Mouse (Mus musculus) activated CD4-positive, CD25-positive, alpha-beta regulatory T cell, adult 4 months (primary cell): Measurements from ENCODE around the gene Arpc2. TPM values are rescaled to one million over a fixed set of nuclear protein-coding genes. Genes with fewer than 3 reads are reported as not detected.

Experiments used
- ATAC-seq: one replicate; pipeline ENCODE4 v1.8.0; 2017
- polyA plus RNA-seq, 2 experiments: library from polyadenylated mRNA; unstranded; fragments of 100-300 nt; shearing (Covaris generic); gene quantifications; one replicate each; pipeline ENCODE4 v1.2.1; 2017

The Arpc2 gene
- polyA plus RNA-seq, 2 experiments from 2014 or later, result 749 to 764 TPM

DNA sequence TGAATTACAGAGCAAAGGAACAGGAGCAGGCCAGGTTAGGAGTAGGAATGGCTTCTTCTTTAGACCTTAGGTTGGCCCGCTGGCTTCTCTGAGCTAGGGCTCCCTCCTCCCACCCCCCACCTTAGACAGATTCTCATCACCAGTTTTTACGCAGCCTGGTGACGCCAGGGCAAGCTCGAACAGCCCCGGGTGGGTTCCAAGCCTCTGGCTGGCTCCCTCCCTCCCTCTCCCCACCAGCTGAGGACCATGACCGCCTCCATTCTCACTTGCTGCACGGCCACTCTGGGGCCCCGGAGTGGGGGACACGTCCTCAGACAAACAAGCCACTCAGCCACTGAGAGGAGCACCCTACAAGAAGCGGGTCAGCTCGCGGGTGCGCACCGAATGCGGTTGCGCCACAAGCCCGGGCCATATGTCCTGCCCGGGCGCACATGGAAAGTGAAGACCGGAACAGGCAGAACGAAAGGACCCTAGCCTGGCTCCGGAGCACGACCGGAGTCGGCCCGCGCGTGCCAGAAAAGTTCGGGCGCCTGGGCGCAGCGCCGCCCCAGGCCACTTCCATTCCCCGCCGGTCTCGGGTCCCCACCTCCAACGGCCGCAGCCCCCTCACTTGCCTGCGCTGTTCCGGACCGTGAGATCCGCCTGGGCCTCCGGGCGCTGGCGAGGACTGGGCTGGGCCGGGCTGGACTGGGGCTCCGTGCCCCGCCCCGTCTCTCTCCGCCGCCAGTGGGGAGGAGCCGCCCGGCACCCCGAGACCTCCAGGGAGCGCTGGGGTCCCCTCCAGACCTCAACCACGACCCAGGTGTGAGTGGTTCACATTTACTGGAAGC is 67.8 kb downstream of the Arpc2 start:
- peak; percentile 56 for ATAC-seq

- ATAC-seq, result no peak
Observed at GRCm38 (mm10) chr1:74304339-74304790, 68.5 kb downstream of the Arpc2 start.

GRCm38 (mm10) chr1:74304946-74305345 is 69.1 kb downstream of the Arpc2 start:
- ATAC-seq, result no peak

- no peak for ATAC-seq
Observed at GRCm38 (mm10) chr1:74305522-74305921, 69.6 kb downstream of the Arpc2 start, which contains the start of gene Tmbim1. Gene Tmbim1 (minus strand): TSS chr1:74305622.

GRCm38 (mm10) chr1:74307146-74307545 is 71.3 kb downstream of the Arpc2 start:
- ATAC-seq, result no peak

- no peak for ATAC-seq
Observed at GRCm38 (mm10) chr1:74308001-74308964, 72.4 kb downstream of the Arpc2 start.

DNA sequence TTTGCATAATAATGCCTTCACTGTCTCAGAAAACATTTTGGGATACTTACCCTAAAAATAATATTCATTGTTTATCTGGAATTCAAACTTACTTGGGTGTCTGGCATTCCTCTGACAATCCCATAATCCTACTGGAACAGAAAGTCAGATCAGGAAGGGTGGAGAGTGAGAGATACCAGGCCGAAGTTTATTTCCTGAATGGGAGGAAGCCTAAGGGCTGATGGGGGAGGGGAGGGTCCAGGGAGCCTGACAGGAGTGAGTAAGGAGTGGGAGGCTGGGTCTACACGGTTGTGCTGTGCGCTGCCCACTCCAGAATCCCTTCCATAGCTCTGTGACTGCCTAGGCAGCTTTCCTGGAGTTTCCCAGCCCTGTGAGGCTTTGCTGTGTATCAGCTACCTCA is 73.9 kb downstream of the Arpc2 start:
- no peak for ATAC-seq

- peak; percentile 84 for ATAC-seq
Observed at GRCm38 (mm10) chr1:74313049-74313692, 77.3 kb downstream of the Arpc2 start.

DNA sequence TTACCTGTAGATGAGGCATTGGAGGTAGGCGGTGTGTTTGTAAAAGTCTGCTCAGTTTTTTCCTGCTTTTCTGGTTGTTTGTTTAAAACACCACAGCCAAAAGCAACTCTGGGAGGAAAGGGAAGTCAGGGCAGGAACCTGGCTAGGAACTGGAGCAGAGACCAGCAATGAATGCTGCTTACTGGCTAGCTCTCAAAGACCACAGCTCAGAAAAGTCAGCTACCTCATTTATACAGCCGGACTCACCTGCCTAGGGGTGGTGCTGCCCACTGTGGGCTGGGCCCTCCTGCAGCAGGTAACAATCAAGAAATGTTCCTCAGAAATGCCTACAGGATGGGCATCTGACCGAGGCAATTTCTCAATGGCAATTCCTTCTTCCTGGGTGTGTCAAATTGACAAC is 78.9 kb downstream of the Arpc2 start:
- no peak for ATAC-seq

DNA sequence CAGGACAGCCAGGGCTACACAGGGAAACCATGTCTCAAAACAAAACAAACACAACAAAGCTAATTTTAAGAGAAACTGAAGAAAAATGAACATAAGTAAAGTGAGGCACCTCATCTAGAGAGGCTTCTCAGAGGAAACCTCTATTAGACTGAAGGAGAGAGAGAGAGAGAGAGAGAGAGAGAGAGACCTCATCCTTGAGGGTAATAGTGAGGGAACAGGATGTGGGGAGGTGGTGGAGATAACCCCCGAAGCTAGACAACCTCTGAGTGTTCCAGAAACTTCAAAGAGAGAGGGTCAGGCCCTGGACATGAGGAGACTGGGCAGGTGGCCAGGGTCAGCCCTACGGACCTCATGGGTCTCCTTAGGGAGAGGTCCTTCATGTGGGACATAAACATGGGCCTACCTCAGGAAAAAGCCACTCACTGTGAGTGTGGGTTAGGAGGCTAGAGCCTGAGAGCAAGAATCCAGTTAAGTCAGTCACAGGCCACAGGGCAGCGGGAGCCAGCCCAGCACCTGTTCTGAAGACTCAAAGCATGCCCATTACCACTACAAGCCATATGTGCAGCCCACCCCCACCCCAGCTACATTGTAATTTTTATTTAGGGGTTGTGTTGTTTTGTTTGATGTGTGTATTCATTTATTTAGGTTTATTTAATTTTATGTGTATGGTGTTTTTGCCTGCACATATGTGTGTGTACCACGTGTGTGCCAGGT is 80.4 kb downstream of the Arpc2 start:
- ATAC-seq, result peak; percentile 64

Other genes with a start within 250 kb of the Arpc2 start
- 10 to 100 TPM; 21.7 to 23.3 TPM for gene Tns1, start 111.6 kb upstream of the Arpc2 start, polyA plus RNA-seq
- not detected for gene Rufy4, start 110.5 kb upstream of the Arpc2 start, polyA plus RNA-seq
- gene Cxcr2, start 82.1 kb upstream of the Arpc2 start, polyA plus RNA-seq, result under 1 TPM in 1 of 2 experiments, not detected in 1; 0.36 TPM
- not detected for gene Cxcr1, start 41.5 kb upstream of the Arpc2 start, polyA plus RNA-seq
- under 1 TPM in 1 of 2 experiments, not detected in 1; 0.32 TPM for gene Gpbar1, start 42.5 kb downstream of the Arpc2 start, polyA plus RNA-seq
- 100 to 1,000 TPM; 139 to 184 TPM for gene Aamp, start 48.7 kb downstream of the Arpc2 start, polyA plus RNA-seq
- gene Pnkd, start 48.8 kb downstream of the Arpc2 start, polyA plus RNA-seq, result 10 to 100 TPM; 80.2 to 97.8 TPM
- gene Tmbim1, start 69.5 kb downstream of the Arpc2 start, polyA plus RNA-seq, result 10 to 100 TPM; 13.1 to 16.1 TPM
- gene Catip, start 126.0 kb downstream of the Arpc2 start, polyA plus RNA-seq, result not detected
- gene Slc11a1, start 139.1 kb downstream of the Arpc2 start, polyA plus RNA-seq, result under 1 TPM; 0.42 to 0.97 TPM
- gene Ctdsp1, start 155.4 kb downstream of the Arpc2 start, polyA plus RNA-seq, result 10 to 100 TPM; 29.9 to 31.9 TPM
- under 1 TPM in 1 of 2 experiments, not detected in 1; 0.13 TPM for gene Vil1, start 173.3 kb downstream of the Arpc2 start, polyA plus RNA-seq